Mouse (Mus musculus): ENCODE measurements around the gene Olfr288.

Olfr288 gene

GRCm38 (mm10) chr15:98195442-98195841 lies at the start of gene Olfr288:
Gene Olfr288, minus strand, starts transcription at chr15:98195542.
- DNase-seq (ENCODE audit: low spot score), result no peak

GRCm38 (mm10) chr15:98235442-98235841 lies 40.1 kb upstream of the Olfr288 start:
- no peak for DNase-seq (ENCODE audit: low spot score)

- DNase-seq (ENCODE audit: low spot score), result no peak
Measured at GRCm38 (mm10) chr15:98234350-98234749, 39.0 kb upstream of the Olfr288 start, which contains the start of gene Olfr286. Gene Olfr286, minus strand, starts transcription at chr15:98234450.

GRCm38 (mm10) chr15:98226096-98226495 lies 30.8 kb upstream of the Olfr288 start:
- no peak for DNase-seq (ENCODE audit: low spot score)

GRCm38 (mm10) chr15:98225610-98226009 lies 30.3 kb upstream of the Olfr288 start:
- DNase-seq (ENCODE audit: low spot score), result no peak

- DNase-seq (ENCODE audit: low spot score), result no peak
Measured at GRCm38 (mm10) chr15:98222377-98222776, 27.0 kb upstream of the Olfr288 start.

GRCm38 (mm10) chr15:98220877-98221276 lies 25.5 kb upstream of the Olfr288 start, which contains the start of the genes Gm44579 and Olfr287:
Gene Gm44579, minus strand, starts transcription at chr15:98220977.
Gene Olfr287, minus strand, starts transcription at chr15:98221056.
- DNase-seq (ENCODE audit: low spot score), result no peak

GRCm38 (mm10) chr15:98214130-98214529 lies 18.8 kb upstream of the Olfr288 start:
- no peak for DNase-seq (ENCODE audit: low spot score)

- DNase-seq (ENCODE audit: low spot score), result no peak
Measured at GRCm38 (mm10) chr15:98213336-98213870, 18.1 kb upstream of the Olfr288 start.

- no peak for DNase-seq (ENCODE audit: low spot score)
Measured at GRCm38 (mm10) chr15:98209676-98210075, 14.3 kb upstream of the Olfr288 start.

GRCm38 (mm10) chr15:98184456-98184855 lies 10.9 kb downstream of the Olfr288 start:
- DNase-seq (ENCODE audit: low spot score), result no peak

- no peak for DNase-seq (ENCODE audit: low spot score)
Measured at GRCm38 (mm10) chr15:98181856-98182570, 13.3 kb downstream of the Olfr288 start.

GRCm38 (mm10) chr15:98181132-98181711 lies 14.1 kb downstream of the Olfr288 start:
- peak; percentile 88 for DNase-seq (ENCODE audit: low spot score)

GRCm38 (mm10) chr15:98180567-98181131 lies 14.7 kb downstream of the Olfr288 start:
- DNase-seq (ENCODE audit: low spot score), result no peak

GRCm38 (mm10) chr15:98177320-98177719 lies 18.0 kb downstream of the Olfr288 start:
- DNase-seq (ENCODE audit: low spot score), result no peak

GRCm38 (mm10) chr15:98173821-98174220 lies 21.5 kb downstream of the Olfr288 start:
- peak; percentile 81 for DNase-seq (ENCODE audit: low spot score)

GRCm38 (mm10) chr15:98172113-98172512 lies 23.2 kb downstream of the Olfr288 start:
- DNase-seq (ENCODE audit: low spot score), result no peak

GRCm38 (mm10) chr15:98170917-98171316 lies 24.4 kb downstream of the Olfr288 start:
- no peak for DNase-seq (ENCODE audit: low spot score)

GRCm38 (mm10) chr15:98170365-98170764 lies 25.0 kb downstream of the Olfr288 start:
- no peak for DNase-seq (ENCODE audit: low spot score)

GRCm38 (mm10) chr15:98168622-98169004 lies 26.7 kb downstream of the Olfr288 start:
- no peak for DNase-seq (ENCODE audit: low spot score)

GRCm38 (mm10) chr15:98167645-98168621 lies 27.4 kb downstream of the Olfr288 start:
- DNase-seq (ENCODE audit: low spot score), result peak; percentile 77
